Mouse (Mus musculus) erythroblast, embryonic 14.5 days (primary cell): ENCODE data around the gene Mknk2. TPM values are rescaled to one million over a fixed set of nuclear protein-coding genes. Genes with fewer than 3 reads are reported as not detected.

ENCODE experiments used
- H3K27me3 ChIP-seq: 2 replicates; pipeline ENCODE4 v1.6.1; 2012; ENCODE audit warnings: inconsistent platforms; ENCODE audit not compliant: control insufficient read depth
- H3K36me3 ChIP-seq: 2 replicates; pipeline ENCODE4 v1.6.1; 2012; ENCODE audit warnings: mild to moderate bottlenecking, inconsistent platforms; ENCODE audit not compliant: control insufficient read depth
- H3K4me1 ChIP-seq: 2 replicates; pipeline ENCODE4 v1.6.1; 2012; ENCODE audit warnings: inconsistent platforms; ENCODE audit not compliant: control insufficient read depth
- H3K4me3 ChIP-seq: replicated peaks from 2 replicates; pipeline ENCODE3; 2012; ENCODE audit warnings: moderate library complexity, mild to moderate bottlenecking, inconsistent platforms
- H3K9me3 ChIP-seq: 2 replicates; pipeline ENCODE4 v1.6.1; 2012; ENCODE audit warnings: low read length, inconsistent platforms, mixed read lengths; ENCODE audit not compliant: control insufficient read depth
- GATA1 ChIP-seq: IDR thresholded peaks from 2 replicates; pipeline ENCODE4 v1.6.1; 2012; ENCODE audit warnings: low read length, inconsistent platforms, mixed read lengths
- TAL1 ChIP-seq: IDR thresholded peaks from 3 replicates; pipeline ENCODE4 v1.6.1; 2012; ENCODE audit warnings: low read length, inconsistent platforms, mixed read lengths
- polyA plus RNA-seq: library from polyadenylated mRNA; stranded (reverse); fragments of >175 nt; gene quantifications from 2 replicates; pipeline ENCODE4 v1.2.3, GENCODE M21; 2012

Mknk2 gene
- polyA plus RNA-seq, 1 experiment: 49.1 TPM

GRCm38 (mm10) chr10:80620365-80620764 lies 57.5 kb downstream of the Mknk2 start:
- H3K36me3 ChIP-seq: peaks cover 29% of the 10 kb centered on the region
- peaks cover 61% of the 10 kb centered on the region for H3K4me1 ChIP-seq
- no peak overlapping the region for H3K4me3 ChIP-seq
- H3K27me3 ChIP-seq: no peaks in the 10 kb centered on the region
- H3K9me3 ChIP-seq: no peaks in the 10 kb centered on the region
- TF ChIP-seq GATA1 (no peak), TAL1 (no peak)

- Histone ChIP-seq H3K36me3 (peaks cover 29% of the 10 kb centered on the region), H3K9me3 (no peaks in the 10 kb centered on the region), H3K27me3 (no peaks in the 10 kb centered on the region), H3K4me1 (peaks cover 54% of the 10 kb centered on the region), H3K4me3 (no peak overlapping the region)
- TF ChIP-seq GATA1 (no peak), TAL1 (no peak)
Observed at GRCm38 (mm10) chr10:80619465-80620244, 58.3 kb downstream of the Mknk2 start.

- peaks cover 41% of the 10 kb centered on the region for H3K4me1 ChIP-seq
- H3K36me3 ChIP-seq: peaks cover 35% of the 10 kb centered on the region
- no peak for TF ChIP-seq GATA1
- TF ChIP-seq TAL1: no peak
- no peaks in the 10 kb centered on the region for H3K27me3 ChIP-seq
- H3K4me3 ChIP-seq: no peak overlapping the region
- no peaks in the 10 kb centered on the region for H3K9me3 ChIP-seq
Observed at GRCm38 (mm10) chr10:80618181-80618580, 59.7 kb downstream of the Mknk2 start.

Other genes starting within 250 kb of the Mknk2 start
- 61.1 and 64.8 TPM in 2 replicates for gene Tcf3, start 244.5 kb downstream of the Mknk2 start, polyA plus RNA-seq
- gene Onecut3, start 183.3 kb downstream of the Mknk2 start, polyA plus RNA-seq: not detected in 2 replicates
- 0.01 and 0.03 TPM in 2 replicates for gene Atp8b3, start 139.0 kb downstream of the Mknk2 start, polyA plus RNA-seq
- 14.5 and 15.5 TPM in 2 replicates for gene Rexo1, start 116.6 kb downstream of the Mknk2 start, polyA plus RNA-seq
- gene Klf16, start 100.8 kb downstream of the Mknk2 start, polyA plus RNA-seq: 19.9 and 21.2 TPM in 2 replicates
- gene Abhd17a, start 87.8 kb downstream of the Mknk2 start, polyA plus RNA-seq: 103 and 117 TPM in 2 replicates
- gene Scamp4, start 75.2 kb downstream of the Mknk2 start, polyA plus RNA-seq: 6.8 and 7.3 TPM in 2 replicates
- gene Adat3, start 75.2 kb downstream of the Mknk2 start, polyA plus RNA-seq: 4.1 and 6.2 TPM in 2 replicates
- gene Gm49322, start 72.1 kb downstream of the Mknk2 start, polyA plus RNA-seq: 0.07 and 0.12 TPM in 2 replicates
- 33.9 and 36.6 TPM in 2 replicates for gene Csnk1g2, start 55.3 kb downstream of the Mknk2 start, polyA plus RNA-seq
- 2.6 and 3.2 TPM in 2 replicates for gene Btbd2, start 21.0 kb downstream of the Mknk2 start, polyA plus RNA-seq
- gene Mob3a, start 23.9 kb upstream of the Mknk2 start, polyA plus RNA-seq: 1.8 and 2.1 TPM in 2 replicates
- 1.2 and 3.9 TPM in 2 replicates for gene Izumo4, start 24.1 kb upstream of the Mknk2 start, polyA plus RNA-seq
- gene Ap3d1, start 64.2 kb upstream of the Mknk2 start, polyA plus RNA-seq: 2.5 and 2.6 TPM in 2 replicates
- 8.8 and 9.8 TPM in 2 replicates for gene Dot1l, start 77.1 kb upstream of the Mknk2 start, polyA plus RNA-seq
- 68.4 and 69.3 TPM in 2 replicates for gene Sf3a2, start 120.1 kb upstream of the Mknk2 start, polyA plus RNA-seq
- 32.7 and 39.3 TPM in 2 replicates for gene Plekhj1, start 120.5 kb upstream of the Mknk2 start, polyA plus RNA-seq
- gene Amh, start 127.1 kb upstream of the Mknk2 start, polyA plus RNA-seq: 0.33 and 0.43 TPM in 2 replicates
- not detected in 2 replicates for gene Jsrp1, start 135.4 kb upstream of the Mknk2 start, polyA plus RNA-seq
- gene Oaz1, start 148.5 kb upstream of the Mknk2 start, polyA plus RNA-seq: 1,446 and 1,486 TPM in 2 replicates
- gene Lingo3, start 165.9 kb upstream of the Mknk2 start, polyA plus RNA-seq: not detected in 2 replicates
- gene Lsm7, start 177.1 kb upstream of the Mknk2 start, polyA plus RNA-seq: 17.4 and 20.7 TPM in 2 replicates
- 56.0 and 60.5 TPM in 2 replicates for gene Sppl2b, start 177.2 kb upstream of the Mknk2 start, polyA plus RNA-seq
- gene Tmprss9, start 193.7 kb upstream of the Mknk2 start, polyA plus RNA-seq: 0.02 and 0.03 TPM in 2 replicates
- gene Timm13, start 222.9 kb upstream of the Mknk2 start, polyA plus RNA-seq: 29.2 and 32.1 TPM in 2 replicates
- gene Lmnb2, start 240.1 kb upstream of the Mknk2 start, polyA plus RNA-seq: 1.1 and 1.3 TPM in 2 replicates